Mouse (Mus musculus): ENCODE data around the gene Cfd. TPM values are rescaled to one million over a fixed set of nuclear protein-coding genes. Genes with fewer than 3 reads are reported as not detected.

The Cfd gene
- not detected in 2 replicates for polyA plus RNA-seq (2011; ENCODE audit: insufficient read length, low read depth, missing spikeins)

GRCm38 (mm10) chr10:79890670-79891069 is at the start of gene Cfd:
Gene Cfd (plus strand): TSS chr10:79890853.
- no peak for TF ChIP-seq POLR2A (IDR thresholded peaks at IDR 0.05; ENCODE audit: low read depth, low read length)
- no peak for TF ChIP-seq CTCF (IDR thresholded peaks at IDR 0.05; ENCODE audit: borderline replicate concordance, insufficient read depth, low read length)
- no peak within 1 kb of the TSS for H3K27ac ChIP-seq (ENCODE audit: insufficient read depth, low read length)
- no peaks in the 10 kb centered on the region for H3K4me1 ChIP-seq (ENCODE audit: control insufficient read depth, insufficient read depth, low read length)
- H3K4me3 ChIP-seq (ENCODE audit: insufficient read depth, low read length), result no peak within 1 kb of the TSS

GRCm38 (mm10) chr10:79842322-79842721 is 48.3 kb upstream of the Cfd start:
- Histone ChIP-seq H3K27ac (ENCODE audit: insufficient read depth, low read length) (peak overlapping the region; percentile 17; the same call in 1 of the 2 replicates), H3K4me1 (ENCODE audit: control insufficient read depth, insufficient read depth, low read length) (no peaks in the 10 kb centered on the region; the same call in 1 of the 2 replicates), H3K4me3 (ENCODE audit: insufficient read depth, low read length) (no peak overlapping the region)
- no peak for TF ChIP-seq POLR2A (IDR thresholded peaks at IDR 0.05; ENCODE audit: low read depth, low read length)
- no peak for TF ChIP-seq CTCF (IDR thresholded peaks at IDR 0.05; ENCODE audit: borderline replicate concordance, insufficient read depth, low read length)

GRCm38 (mm10) chr10:79843476-79843875 is 47.2 kb upstream of the Cfd start:
- Histone ChIP-seq H3K4me3 (ENCODE audit: insufficient read depth, low read length) (no peak overlapping the region), H3K4me1 (ENCODE audit: control insufficient read depth, insufficient read depth, low read length) (no peaks in the 10 kb centered on the region; the same call in 1 of the 2 replicates), H3K27ac (ENCODE audit: insufficient read depth, low read length) (no peak overlapping the region)
- no peak for TF ChIP-seq CTCF (IDR thresholded peaks at IDR 0.05; ENCODE audit: borderline replicate concordance, insufficient read depth, low read length)
- TF ChIP-seq POLR2A (IDR thresholded peaks at IDR 0.05; ENCODE audit: low read depth, low read length), result no peak

- Histone ChIP-seq H3K4me1 (ENCODE audit: control insufficient read depth, insufficient read depth, low read length) (peaks cover under 1% of the 10 kb centered on the region; the same call in 1 of the 2 replicates), H3K27ac (ENCODE audit: insufficient read depth, low read length) (no peak overlapping the region), H3K4me3 (ENCODE audit: insufficient read depth, low read length) (no peak overlapping the region)
- no peak for TF ChIP-seq CTCF (IDR thresholded peaks at IDR 0.05; ENCODE audit: borderline replicate concordance, insufficient read depth, low read length)
- TF ChIP-seq POLR2A (IDR thresholded peaks at IDR 0.05; ENCODE audit: low read depth, low read length), result no peak
Measured at GRCm38 (mm10) chr10:79846553-79846952, 44.1 kb upstream of the Cfd start.

GRCm38 (mm10) chr10:79849941-79850628 is 40.6 kb upstream of the Cfd start:
- TF ChIP-seq POLR2A (IDR thresholded peaks at IDR 0.05; ENCODE audit: low read depth, low read length) (no peak), CTCF (IDR thresholded peaks at IDR 0.05; ENCODE audit: borderline replicate concordance, insufficient read depth, low read length) (no peak)

GRCm38 (mm10) chr10:79851653-79852052 is 39.0 kb upstream of the Cfd start:
- no peak overlapping the region for H3K4me3 ChIP-seq (ENCODE audit: insufficient read depth, low read length)
- TF ChIP-seq CTCF (IDR thresholded peaks at IDR 0.05; ENCODE audit: borderline replicate concordance, insufficient read depth, low read length), result no peak
- TF ChIP-seq POLR2A (IDR thresholded peaks at IDR 0.05; ENCODE audit: low read depth, low read length), result no peak
- peaks cover 13% of the 10 kb centered on the region; the same call in 1 of the 2 replicates for H3K4me1 ChIP-seq (ENCODE audit: control insufficient read depth, insufficient read depth, low read length)
- H3K27ac ChIP-seq (ENCODE audit: insufficient read depth, low read length), result peak overlapping the region; percentile 96

More at GRCm38 (mm10) chr10:79849941-79850628, 40.6 kb upstream of the Cfd start:
- Histone ChIP-seq H3K4me3 (ENCODE audit: insufficient read depth, low read length) (no peak overlapping the region), H3K4me1 (ENCODE audit: control insufficient read depth, insufficient read depth, low read length) (peaks cover 13% of the 10 kb centered on the region; the same call in 1 of the 2 replicates), H3K27ac (ENCODE audit: insufficient read depth, low read length) (no peak overlapping the region)

- TF ChIP-seq POLR2A (IDR thresholded peaks at IDR 0.05; ENCODE audit: low read depth, low read length) (peak; percentile 51), CTCF (IDR thresholded peaks at IDR 0.05; ENCODE audit: borderline replicate concordance, insufficient read depth, low read length) (no peak)
- Histone ChIP-seq H3K4me3 (ENCODE audit: insufficient read depth, low read length) (no peak overlapping the region), H3K4me1 (ENCODE audit: control insufficient read depth, insufficient read depth, low read length) (peaks cover 13% of the 10 kb centered on the region; the same call in 1 of the 2 replicates), H3K27ac (ENCODE audit: insufficient read depth, low read length) (peak overlapping the region; percentile 96)
Measured at GRCm38 (mm10) chr10:79852107-79852789, 38.4 kb upstream of the Cfd start.

- Histone ChIP-seq H3K27ac (ENCODE audit: insufficient read depth, low read length) (peak overlapping the region; percentile 96), H3K4me1 (ENCODE audit: control insufficient read depth, insufficient read depth, low read length) (peaks cover 13% of the 10 kb centered on the region; the same call in 1 of the 2 replicates), H3K4me3 (ENCODE audit: insufficient read depth, low read length) (peak overlapping the region; percentile 18; the same call in 1 of the 2 replicates)
- TF ChIP-seq CTCF (IDR thresholded peaks at IDR 0.05; ENCODE audit: borderline replicate concordance, insufficient read depth, low read length) (no peak), POLR2A (IDR thresholded peaks at IDR 0.05; ENCODE audit: low read depth, low read length) (no peak)
Measured at GRCm38 (mm10) chr10:79852827-79853226, 37.8 kb upstream of the Cfd start.

GRCm38 (mm10) chr10:79853392-79853791 is 37.3 kb upstream of the Cfd start:
- peak overlapping the region; percentile 39 for H3K4me3 ChIP-seq (ENCODE audit: insufficient read depth, low read length)
- peak overlapping the region; percentile 96 for H3K27ac ChIP-seq (ENCODE audit: insufficient read depth, low read length)
- no peak for TF ChIP-seq CTCF (IDR thresholded peaks at IDR 0.05; ENCODE audit: borderline replicate concordance, insufficient read depth, low read length)
- peak; percentile 55; the same call in 1 of the 2 replicates for TF ChIP-seq POLR2A (IDR thresholded peaks at IDR 0.05; ENCODE audit: low read depth, low read length)
- peaks cover 13% of the 10 kb centered on the region; the same call in 1 of the 2 replicates for H3K4me1 ChIP-seq (ENCODE audit: control insufficient read depth, insufficient read depth, low read length)
